Mouse (Mus musculus): ENCODE data around the gene Olfr212. TPM values are rescaled to one million over a fixed set of nuclear protein-coding genes. Genes with fewer than 3 reads are reported as not detected.
"Not testable (repeated sequence)": the region's sequence is repeated elsewhere in the genome, so short reads cannot be mapped to it uniquely, and the experiment has no call there.

Gene Olfr212
- not detected in 2 replicates for polyA plus RNA-seq (2012; rRNA removed)

DNA sequence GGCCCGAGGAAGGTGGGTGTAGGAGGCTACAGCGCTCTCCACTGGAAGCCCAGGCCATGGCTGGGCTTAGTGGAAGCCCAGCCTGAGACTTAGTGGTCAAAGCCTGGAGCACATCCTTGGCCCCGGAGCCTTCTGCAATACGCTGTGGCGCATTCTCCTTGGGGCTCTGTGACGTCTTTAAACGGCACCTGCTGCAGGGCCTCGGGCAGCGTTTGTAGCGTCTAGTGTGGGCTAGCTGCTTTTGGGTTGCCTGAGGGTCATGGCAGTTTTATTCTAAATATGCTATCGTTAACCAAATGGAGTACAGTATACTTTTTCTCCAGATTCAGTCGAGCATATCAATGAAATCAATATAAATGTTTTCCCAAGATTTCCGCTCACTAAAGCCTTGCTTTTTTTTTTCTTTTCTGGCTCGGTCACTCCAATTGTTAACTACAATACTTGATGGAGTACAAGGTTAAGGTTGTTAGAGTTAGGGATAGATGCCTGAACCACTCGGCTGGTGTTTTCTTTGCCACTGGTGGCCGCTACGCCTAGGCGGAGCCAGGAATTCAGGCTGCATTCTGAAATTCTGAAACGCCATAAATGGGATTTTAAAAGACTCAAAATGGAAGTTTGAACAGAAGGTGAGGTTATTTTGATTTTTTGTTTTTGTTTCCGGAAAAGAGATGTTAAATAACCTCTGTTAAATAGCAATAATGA is at the start of gene Olfr212:
TSS of gene Olfr212 (plus strand) at position 215 of the 702 bp plus-strand sequence.
- DNase-seq (ENCODE audit: low spot score), result not testable (repeated sequence)

DNA sequence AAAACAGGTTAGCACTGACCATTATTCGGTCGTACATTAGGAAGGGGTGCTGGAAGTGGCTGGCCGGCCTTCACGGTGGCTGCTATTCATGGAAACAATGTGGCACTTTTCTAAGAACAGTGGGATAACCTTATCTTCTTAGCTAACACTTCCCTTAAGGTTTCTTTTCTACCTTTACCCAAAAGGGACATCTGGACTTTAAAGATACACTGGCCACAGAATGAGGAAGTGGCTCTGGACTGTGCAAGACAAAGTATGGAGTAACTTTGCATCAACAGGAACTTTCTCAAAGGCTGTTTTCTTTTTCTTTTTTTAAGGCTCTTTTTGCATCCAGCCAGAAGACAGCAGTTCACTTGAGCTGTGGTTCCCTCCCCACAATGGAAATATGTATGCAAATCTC is 47.6 kb upstream of the Olfr212 start:
- DNase-seq (ENCODE audit: low spot score), result no peak

DNA sequence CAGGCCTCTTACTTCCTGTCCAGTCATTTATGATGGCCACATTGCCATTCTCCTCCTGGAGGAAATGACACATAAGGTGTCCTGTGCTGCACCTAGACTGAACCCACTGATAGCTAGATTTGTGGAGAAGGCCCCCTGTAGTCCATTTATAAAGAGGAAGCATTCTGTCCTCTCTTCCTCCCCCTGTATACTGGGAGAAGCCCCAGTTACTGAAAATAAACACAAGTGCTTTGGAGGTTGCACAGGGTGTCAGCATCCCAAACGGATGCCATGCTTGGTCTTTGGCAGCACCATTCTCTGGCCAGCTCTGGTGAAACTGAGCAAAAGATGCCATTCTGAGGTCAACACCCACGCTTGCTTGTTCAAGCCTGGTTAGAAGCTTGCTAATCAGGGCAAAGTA is 47.1 kb upstream of the Olfr212 start:
- no peak for DNase-seq (ENCODE audit: low spot score)

DNA sequence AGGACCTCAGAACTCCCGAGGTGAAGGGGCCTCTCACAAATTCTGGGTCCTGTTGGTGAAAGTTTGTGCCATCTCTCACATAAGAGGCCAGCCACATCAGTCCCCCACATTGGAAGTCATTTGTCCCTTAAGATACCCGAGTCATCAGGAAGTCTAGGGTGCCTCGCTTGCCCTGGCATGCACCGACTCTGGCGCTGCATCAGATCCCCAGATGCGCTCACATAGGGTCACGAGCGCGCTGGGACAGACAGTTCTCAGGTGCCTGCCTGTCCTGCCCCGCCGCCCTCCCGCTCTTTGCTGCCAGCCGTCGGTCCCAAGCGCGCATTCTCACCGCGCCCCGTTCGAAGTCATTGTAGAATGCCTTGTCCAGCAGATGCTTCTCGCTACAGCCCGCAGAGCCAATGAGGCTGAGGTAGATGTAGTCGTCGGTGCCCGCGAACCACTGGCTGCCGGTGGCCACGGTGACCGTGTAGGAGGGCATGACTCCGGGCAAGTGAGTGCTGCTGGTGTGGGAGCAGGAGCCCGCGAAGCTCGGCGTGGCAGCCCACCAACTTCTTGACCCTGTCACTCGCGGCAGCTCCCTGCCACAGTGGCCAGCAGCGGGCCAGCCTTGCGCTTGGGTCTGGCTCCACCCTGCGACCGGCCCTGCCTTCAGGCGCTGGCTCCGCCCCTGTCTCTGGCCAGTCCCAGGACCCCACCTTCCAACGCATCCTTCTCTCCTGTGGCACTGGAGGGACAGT is 45.6 kb upstream of the Olfr212 start, which contains the start of gene Alox5:
TSS of gene Alox5 (minus strand) at position 635 of the 740 bp plus-strand sequence.
- no peak for DNase-seq (ENCODE audit: low spot score)

DNA sequence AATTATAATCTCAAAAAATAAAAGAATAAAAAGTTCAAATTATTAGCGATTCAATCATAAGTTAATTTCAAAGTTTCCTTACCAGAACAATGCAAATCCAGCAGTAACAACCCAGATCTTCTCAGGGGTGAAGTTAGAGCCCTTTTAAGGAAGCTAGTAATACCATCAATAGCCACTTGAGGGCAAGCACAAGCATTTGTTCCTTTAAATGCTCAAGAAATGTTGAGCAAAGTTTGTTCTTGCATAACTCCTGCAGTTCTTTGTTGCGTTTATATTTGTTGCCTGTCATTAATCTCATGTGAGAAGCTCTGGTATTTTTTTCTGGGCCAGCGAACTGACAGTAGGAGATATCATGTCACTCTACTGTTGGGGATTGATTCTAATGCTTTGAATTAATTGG is 38.2 kb upstream of the Olfr212 start:
- no peak for DNase-seq (ENCODE audit: low spot score)

DNA sequence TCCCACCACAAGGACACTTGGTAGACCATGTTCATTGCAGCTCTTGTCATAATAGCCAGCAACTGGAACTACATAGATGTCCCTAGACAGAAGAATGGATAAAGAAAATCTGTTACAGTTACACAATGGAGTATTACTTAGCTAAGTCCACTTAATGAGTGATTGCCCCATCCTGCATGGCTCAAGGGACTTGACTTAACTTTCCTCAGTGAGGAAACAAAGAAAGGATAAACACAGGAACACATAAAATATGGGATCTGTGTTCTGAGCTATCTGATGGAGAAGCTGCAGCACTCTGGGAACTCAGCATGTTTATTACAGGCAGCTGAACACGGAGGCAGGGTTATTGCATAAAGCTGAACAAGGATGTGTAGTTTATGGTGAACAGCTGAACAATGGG is 21.2 kb upstream of the Olfr212 start:
- DNase-seq (ENCODE audit: low spot score), result no peak

DNA sequence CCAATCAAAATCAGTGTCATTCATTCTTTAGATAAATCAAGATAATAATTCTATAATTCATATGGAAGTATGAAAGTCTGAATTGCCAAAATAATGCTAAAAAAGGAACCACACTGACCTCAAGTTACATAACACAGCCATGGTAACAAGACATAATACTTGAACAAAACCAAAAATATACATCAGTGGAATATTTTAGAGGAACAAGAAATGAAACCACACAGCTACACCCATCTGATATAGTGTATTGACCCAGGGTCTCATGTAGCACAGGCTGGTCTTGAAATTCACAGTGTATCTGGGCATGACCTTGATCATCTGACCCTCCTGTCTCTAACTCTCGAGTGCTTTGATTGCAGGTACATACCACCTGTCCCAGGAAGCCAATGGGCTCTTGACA is 19.5 kb upstream of the Olfr212 start:
- DNase-seq (ENCODE audit: low spot score), result no peak

DNA sequence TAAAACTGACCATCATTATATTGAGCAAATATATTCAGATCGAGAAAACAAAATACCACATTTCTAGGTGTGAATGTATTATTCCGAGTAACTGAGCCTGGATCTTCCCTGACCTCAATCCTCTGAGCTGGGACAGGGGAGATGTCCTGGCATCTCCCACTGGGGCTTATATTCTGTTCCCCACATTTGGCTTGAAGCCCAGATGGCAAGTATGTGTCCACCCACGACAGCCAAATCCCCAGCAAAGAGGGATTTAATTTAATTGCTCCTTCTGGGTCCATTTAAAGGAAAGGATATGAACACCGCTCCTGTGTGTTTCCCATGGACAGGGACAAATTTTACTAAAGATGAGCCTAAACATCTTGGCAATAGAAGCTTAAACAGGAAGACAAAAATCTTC is 17.5 kb upstream of the Olfr212 start, which contains the start of gene Olfr211:
TSS of gene Olfr211 (plus strand) at position 301 of the 400 bp plus-strand sequence.
- no peak for DNase-seq (ENCODE audit: low spot score)

DNA sequence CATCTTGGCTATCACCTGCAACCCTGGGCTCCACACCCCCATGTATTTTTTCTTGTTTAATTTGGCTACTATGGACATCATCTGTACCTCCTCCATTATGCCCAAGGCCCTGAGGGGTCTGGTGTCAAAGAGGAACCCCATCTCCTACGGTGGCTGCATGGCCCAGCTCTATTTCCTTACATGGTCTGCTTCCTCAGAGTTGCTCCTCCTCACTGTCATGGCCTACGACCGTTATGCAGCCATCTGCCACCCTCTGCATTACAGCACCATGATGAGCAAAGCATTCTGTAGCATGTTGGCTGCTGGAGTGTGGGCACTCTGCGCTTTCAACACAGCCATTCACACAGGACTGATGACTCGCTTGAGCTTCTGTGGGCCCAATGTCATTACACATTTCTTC is 12.6 kb upstream of the Olfr212 start:
- DNase-seq (ENCODE audit: low spot score), result no peak

DNA sequence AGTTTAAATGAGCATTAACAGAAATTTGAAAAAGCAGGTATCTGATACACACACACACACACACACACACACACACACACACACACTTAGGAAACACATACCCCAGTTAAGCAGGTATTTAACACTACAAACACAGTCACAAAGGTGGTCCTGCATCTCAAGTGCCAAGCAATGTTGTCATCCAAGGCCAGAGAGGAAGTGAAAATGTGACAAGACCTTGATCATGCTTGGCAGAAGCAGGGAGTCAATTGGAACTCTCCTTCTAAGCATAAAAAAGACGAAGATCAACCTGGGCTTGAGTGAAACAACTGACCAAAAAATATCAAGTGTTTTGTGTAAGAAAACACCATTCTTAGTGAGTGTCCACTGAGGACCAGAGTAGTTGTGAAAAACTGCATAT is 10.4 kb upstream of the Olfr212 start:
- no peak for DNase-seq (ENCODE audit: low spot score)

DNA sequence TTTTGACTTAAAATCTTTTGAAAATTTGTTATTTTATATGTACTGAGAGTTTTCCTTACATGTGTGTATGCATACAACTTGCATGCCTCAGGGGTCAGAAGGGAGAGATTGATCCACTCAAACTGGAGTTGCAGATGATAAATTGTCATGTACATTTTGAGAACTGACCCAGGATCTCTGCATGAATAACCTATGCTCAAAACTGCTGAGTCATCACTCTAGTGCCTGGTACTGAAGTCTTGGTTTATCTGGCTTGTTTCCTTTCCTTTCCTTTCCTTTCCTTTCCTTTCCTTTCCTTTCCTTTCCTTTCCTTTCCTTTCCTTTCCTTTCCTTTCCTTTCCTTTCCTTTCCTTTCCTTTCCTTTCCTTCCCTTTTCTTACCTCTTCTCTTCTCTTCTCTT is 8.5 kb downstream of the Olfr212 start:
- DNase-seq (ENCODE audit: low spot score), result no peak

DNA sequence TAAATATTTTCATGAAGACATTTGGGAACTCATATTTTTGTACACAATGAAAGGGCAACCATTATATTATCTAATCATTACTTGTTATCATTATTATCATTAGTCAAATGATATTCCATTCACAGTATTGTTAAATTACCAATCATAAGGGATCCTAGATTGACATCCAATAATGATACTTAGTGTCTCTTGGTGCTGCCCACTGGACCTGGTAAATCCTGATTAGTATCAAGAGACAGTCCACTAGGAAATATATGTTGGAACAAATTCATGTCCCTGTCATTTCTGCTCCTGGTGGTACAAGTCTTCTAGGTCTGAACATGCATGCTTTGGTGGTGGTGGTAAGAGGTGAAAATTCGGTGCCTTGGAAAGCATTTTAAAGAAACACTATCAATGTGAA is 31.8 kb downstream of the Olfr212 start, which contains the start of gene Olfr213:
TSS of gene Olfr213 (plus strand) at position 301 of the 400 bp plus-strand sequence.
- DNase-seq (ENCODE audit: low spot score), result no peak

DNA sequence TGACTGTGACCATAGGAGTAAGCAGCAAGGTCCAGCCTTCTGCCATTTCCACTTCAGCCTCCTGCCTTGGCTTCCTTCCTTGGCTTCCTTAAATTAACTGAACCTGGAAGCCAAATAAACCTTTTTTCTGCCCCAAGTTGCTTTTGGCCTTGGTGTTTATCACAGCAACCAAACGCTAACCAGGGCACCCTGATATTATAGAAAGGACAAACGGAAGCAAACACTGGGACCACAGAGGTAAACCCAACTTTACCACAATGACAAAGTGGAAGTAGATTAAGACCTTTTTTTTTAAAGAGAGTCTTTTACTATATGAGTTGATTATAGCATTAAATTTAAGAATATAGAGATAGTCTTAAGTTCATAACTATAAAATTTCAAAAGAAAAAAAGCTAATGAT is 36.2 kb downstream of the Olfr212 start:
- no peak for DNase-seq (ENCODE audit: low spot score)

DNA sequence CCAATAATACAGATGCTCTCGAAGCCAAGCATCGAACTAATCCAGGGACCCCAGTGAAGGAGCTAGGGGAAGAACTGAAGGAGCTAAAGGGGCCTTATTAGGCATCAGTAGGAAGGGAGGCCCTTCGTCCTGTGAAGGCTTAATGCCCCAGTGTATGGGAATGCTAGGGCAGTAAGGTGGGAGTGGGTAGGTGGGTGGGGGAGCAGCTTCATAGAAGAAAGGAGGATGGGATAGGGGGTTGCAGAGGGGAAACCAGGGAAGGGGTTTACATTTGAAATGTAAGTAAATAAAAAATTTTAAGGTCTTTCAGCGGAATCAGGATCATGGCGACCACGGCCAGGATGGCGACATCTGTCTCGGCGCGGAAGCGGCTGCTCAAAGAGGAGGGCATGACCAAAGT is 44.5 kb downstream of the Olfr212 start, which contains the start of gene Gm5580:
TSS of gene Gm5580 (plus strand) at position 301 of the 400 bp plus-strand sequence.
- not testable (repeated sequence) for DNase-seq (ENCODE audit: low spot score)

DNA sequence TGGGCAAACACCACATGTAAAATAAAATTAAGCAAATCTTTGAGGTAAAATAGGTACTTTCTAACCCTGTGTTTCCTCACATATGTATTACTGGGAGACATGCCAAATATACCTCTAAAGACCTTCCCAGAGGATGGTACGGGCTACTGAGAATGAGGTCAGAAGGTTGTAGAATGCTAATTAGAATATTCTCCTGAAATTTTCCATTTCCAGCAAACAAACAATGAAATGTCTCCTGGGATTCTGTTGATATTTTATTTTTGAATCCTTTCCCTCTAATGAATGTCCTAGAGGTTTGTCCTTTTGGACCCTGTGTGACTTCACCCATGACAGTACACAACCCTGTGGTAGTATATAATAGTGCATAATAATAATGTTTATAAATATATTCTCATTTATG is 47.6 kb downstream of the Olfr212 start, which contains the start of gene Olfr214:
TSS of gene Olfr214 (plus strand) at position 301 of the 400 bp plus-strand sequence.
- DNase-seq (ENCODE audit: low spot score), result no peak

DNA sequence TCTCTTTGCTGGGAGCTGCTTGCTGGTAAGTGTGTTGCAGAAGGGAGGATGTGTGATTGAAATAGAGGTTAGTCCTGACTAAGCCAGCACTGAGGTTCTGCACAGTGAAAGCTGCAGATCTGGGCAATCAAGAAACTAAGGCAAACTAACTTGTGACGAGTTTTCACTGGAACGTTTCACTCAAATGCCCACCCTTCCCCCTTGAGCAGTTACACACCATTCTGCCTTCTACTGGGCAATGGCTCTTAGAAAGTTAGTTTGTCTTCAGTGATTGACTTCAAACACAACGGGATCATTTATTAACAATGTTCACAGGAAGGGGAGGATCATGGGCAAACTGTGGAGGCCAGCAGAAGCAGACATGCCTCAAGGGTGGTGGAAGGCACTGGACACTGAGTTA is 48.6 kb downstream of the Olfr212 start:
- DNase-seq (ENCODE audit: low spot score), result no peak

Other genes with a start within 250 kb of the Olfr212 start
- 3.8 and 3.9 TPM in 2 replicates for gene Zfand4, start 242.3 kb upstream of the Olfr212 start, polyA plus RNA-seq (2012; rRNA removed)
- gene March8, start 168.5 kb upstream of the Olfr212 start, polyA plus RNA-seq (2012; rRNA removed), result 54.5 and 56.6 TPM in 2 replicates
- 4.0 TPM in 2 replicates for gene Alox5, start 45.3 kb upstream of the Olfr212 start, polyA plus RNA-seq (2012; rRNA removed)
- gene Olfr211, start 17.4 kb upstream of the Olfr212 start, polyA plus RNA-seq (2012; rRNA removed), result not detected in 2 replicates
- gene Olfr213, start 31.9 kb downstream of the Olfr212 start, polyA plus RNA-seq (2012; rRNA removed), result not detected in 2 replicates
- 0.21 and 0.25 TPM in 2 replicates for gene Gm5580, start 44.6 kb downstream of the Olfr212 start, polyA plus RNA-seq (2012; rRNA removed)
- gene Olfr214, start 47.7 kb downstream of the Olfr212 start, polyA plus RNA-seq (2012; rRNA removed), result not detected in 2 replicates
- gene Olfr215, start 77.7 kb downstream of the Olfr212 start, polyA plus RNA-seq (2012; rRNA removed), result not detected in 2 replicates
- gene Zfp422, start 122.5 kb downstream of the Olfr212 start, polyA plus RNA-seq (2012; rRNA removed), result 35.7 and 43.6 TPM in 2 replicates
- gene Depp1, start 144.1 kb downstream of the Olfr212 start, polyA plus RNA-seq (2012; rRNA removed), result 98.4 and 125 TPM in 2 replicates
- gene Rassf4, start 167.4 kb downstream of the Olfr212 start, polyA plus RNA-seq (2012; rRNA removed), result 9.0 and 11.9 TPM in 2 replicates
- gene Tmem72, start 210.4 kb downstream of the Olfr212 start, polyA plus RNA-seq (2012; rRNA removed), result 0.01 and 0.03 TPM in 2 replicates

Measured in urinary bladder, adult 2 months (tissue).